Mouse (Mus musculus): ENCODE measurements around the gene Phactr2.

DNA sequence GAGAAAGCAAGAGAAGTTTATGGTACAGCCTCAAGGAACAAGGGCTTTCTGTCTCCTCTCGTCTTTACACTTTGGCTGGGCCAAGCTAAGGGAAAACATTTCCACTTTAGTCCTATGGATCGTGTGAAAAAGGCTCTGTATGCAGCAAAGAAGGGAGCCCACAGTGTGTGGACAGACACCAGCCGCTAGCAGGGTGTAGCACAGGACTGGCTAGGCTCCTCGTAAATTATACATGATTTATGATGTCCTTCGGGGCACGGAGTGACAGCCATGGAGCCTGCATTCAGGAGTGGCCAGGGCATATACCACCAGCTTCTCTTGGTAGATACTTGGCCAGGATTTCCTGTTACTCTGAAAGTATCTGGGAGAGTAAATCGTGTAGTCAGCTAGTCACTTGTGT lies 203.1 kb downstream of the Phactr2 start:
- TF ChIP-seq SMC3 (IDR thresholded peaks at IDR 0.05; ENCODE audit: low read depth, low read length) (no peak), POLR2A (IDR thresholded peaks at IDR 0.05; ENCODE audit: control insufficient read depth in 1 of 2, insufficient read depth in 1 of 2, low read depth in 1 of 2, low read length in 2 of 2, poor library complexity in 1 of 2) (no peak), ETS1 (IDR thresholded peaks at IDR 0.05; ENCODE audit: low read depth, low read length) (no peak), CTCF (IDR thresholded peaks at IDR 0.05 in 2 of 3, conservative IDR thresholded peaks at IDR 0.05 in 1 of 3; ENCODE audit: control insufficient read depth in 1 of 3, insufficient read depth in 1 of 3, low read depth in 2 of 3, low read length in 3 of 3, poor library complexity in 1 of 3, severe bottlenecking in 1 of 3) (no peak), UBTF (IDR thresholded peaks at IDR 0.05; ENCODE audit: borderline replicate concordance, insufficient read depth, low read depth, low read length) (no peak), ZMIZ1 (IDR thresholded peaks at IDR 0.05; ENCODE audit: low read depth, low read length) (no peak), EP300 (IDR thresholded peaks at IDR 0.05; ENCODE audit: low read depth in 1 of 2, low read length in 2 of 2) (no peak), GATA1 (IDR thresholded peaks at IDR 0.05; ENCODE audit: low read depth, low read length) (no peak), MAX (IDR thresholded peaks at IDR 0.05; ENCODE audit: low read length) (no peak), HCFC1 (IDR thresholded peaks at IDR 0.05; ENCODE audit: low read depth, low read length) (no peak), MAFK (IDR thresholded peaks at IDR 0.05; ENCODE audit: borderline replicate concordance, low read depth, low read length) (no peak)
